Mouse (Mus musculus): ENCODE results near the gene Fam169b. TPM values are rescaled to one million over a fixed set of nuclear protein-coding genes. Genes with fewer than 3 reads are reported as not detected.

The Fam169b gene
- 1.1 and 3.7 TPM in 2 replicates for polyA plus RNA-seq (2015; fragmentation: Nextera tagmentation; extraction: Ambion mirVana)

GRCm38 (mm10) chr7:68273515-68273914, at the start of gene Fam169b:
Gene Fam169b, plus strand, starts transcription at chr7:68273839.
- ATAC-seq (ENCODE audit: borderline replicate concordance, extremely low read depth, low FRiP score, low TSS enrichment), result no peak
- no peak within 1 kb of the TSS for H3K4me2 ChIP-seq
- H3K9ac ChIP-seq, result no peak within 1 kb of the TSS
- H3K4me1 ChIP-seq, result peaks cover 20% of the 10 kb centered on the region
- H3K36me3 ChIP-seq, result no peaks in the 10 kb centered on the region
- no peak within 1 kb of the TSS for H3K4me3 ChIP-seq
- H3K9me3 ChIP-seq, result no peaks in the 10 kb centered on the region
- peaks cover 8% of the 10 kb centered on the region; the same call in 1 of the 2 replicates for H3K27me3 ChIP-seq
- no peak within 1 kb of the TSS for H3K27ac ChIP-seq

- H3K27ac ChIP-seq, result 0 out of 2 replicates have a peak overlapping the region, but pooled peaks have one; percentile 53
- ATAC-seq (ENCODE audit: borderline replicate concordance, extremely low read depth, low FRiP score, low TSS enrichment), result no peak
Measured at GRCm38 (mm10) chr7:68224006-68224405, 49.6 kb upstream of the Fam169b start.

GRCm38 (mm10) chr7:68225427-68226054, 48.1 kb upstream of the Fam169b start:
- H3K9ac ChIP-seq, result no peak overlapping the region
- peaks cover 6% of the 10 kb centered on the region; the same call in 1 of the 2 replicates for H3K4me1 ChIP-seq
- ATAC-seq (ENCODE audit: borderline replicate concordance, extremely low read depth, low FRiP score, low TSS enrichment), result no peak
- H3K4me2 ChIP-seq, result no peak overlapping the region
- WGBS, result 78% methylated on average over 9 of the region's 9 CpGs
- peaks cover 42% of the 10 kb centered on the region for H3K36me3 ChIP-seq
- H3K27me3 ChIP-seq, result no peaks in the 10 kb centered on the region
- no peak overlapping the region for H3K4me3 ChIP-seq
- H3K9me3 ChIP-seq, result no peaks in the 10 kb centered on the region
- no peak overlapping the region for H3K27ac ChIP-seq

More at GRCm38 (mm10) chr7:68224006-68224405, 49.6 kb upstream of the Fam169b start:
- Histone ChIP-seq H3K4me3 (no peak overlapping the region), H3K9me3 (no peaks in the 10 kb centered on the region), H3K27me3 (no peaks in the 10 kb centered on the region), H3K4me2 (no peak overlapping the region), H3K4me1 (peaks cover 6% of the 10 kb centered on the region; the same call in 1 of the 2 replicates), H3K36me3 (peaks cover 51% of the 10 kb centered on the region), H3K9ac (no peak overlapping the region)
- 94% methylated on average over 5 of the region's 5 CpGs for WGBS

- Histone ChIP-seq H3K27ac (no peak overlapping the region), H3K9ac (no peak overlapping the region), H3K36me3 (peaks cover 47% of the 10 kb centered on the region), H3K27me3 (no peaks in the 10 kb centered on the region), H3K4me2 (no peak overlapping the region), H3K4me1 (peaks cover 6% of the 10 kb centered on the region; the same call in 1 of the 2 replicates), H3K4me3 (no peak overlapping the region), H3K9me3 (no peaks in the 10 kb centered on the region)
- WGBS, result 81% methylated on average over 11 of the region's 11 CpGs
- ATAC-seq (ENCODE audit: borderline replicate concordance, extremely low read depth, low FRiP score, low TSS enrichment), result no peak
Measured at GRCm38 (mm10) chr7:68227021-68227420, 46.6 kb upstream of the Fam169b start.

GRCm38 (mm10) chr7:68227621-68228020, 46.0 kb upstream of the Fam169b start:
- H3K36me3 ChIP-seq, result peaks cover 44% of the 10 kb centered on the region
- no peak overlapping the region for H3K9ac ChIP-seq
- ATAC-seq (ENCODE audit: borderline replicate concordance, extremely low read depth, low FRiP score, low TSS enrichment), result no peak
- H3K9me3 ChIP-seq, result no peaks in the 10 kb centered on the region
- H3K27me3 ChIP-seq, result no peaks in the 10 kb centered on the region
- WGBS, result 73% methylated on average over 4 of the region's 4 CpGs
- peaks cover 8% of the 10 kb centered on the region for H3K4me1 ChIP-seq
- H3K4me2 ChIP-seq, result no peak overlapping the region
- H3K27ac ChIP-seq, result no peak overlapping the region
- no peak overlapping the region for H3K4me3 ChIP-seq

- H3K9ac ChIP-seq, result no peak overlapping the region
- H3K4me1 ChIP-seq, result peaks cover 11% of the 10 kb centered on the region
- no peak for ATAC-seq (ENCODE audit: borderline replicate concordance, extremely low read depth, low FRiP score, low TSS enrichment)
- no peak overlapping the region for H3K4me3 ChIP-seq
- no peaks in the 10 kb centered on the region for H3K27me3 ChIP-seq
- no peak overlapping the region for H3K27ac ChIP-seq
- H3K36me3 ChIP-seq, result peaks cover 43% of the 10 kb centered on the region
- H3K4me2 ChIP-seq, result no peak overlapping the region
- whole genome bisulfite sequencing, result 46% methylated on average over 6 of the region's 6 CpGs
- no peaks in the 10 kb centered on the region for H3K9me3 ChIP-seq
Measured at GRCm38 (mm10) chr7:68228491-68228890, 45.1 kb upstream of the Fam169b start.

- H3K9ac ChIP-seq, result no peak overlapping the region
- no peak overlapping the region for H3K4me3 ChIP-seq
- no peak for ATAC-seq (ENCODE audit: borderline replicate concordance, extremely low read depth, low FRiP score, low TSS enrichment)
- H3K36me3 ChIP-seq, result peaks cover 26% of the 10 kb centered on the region
- peaks cover 20% of the 10 kb centered on the region for H3K4me1 ChIP-seq
- no peak overlapping the region for H3K4me2 ChIP-seq
- H3K27ac ChIP-seq, result no peak overlapping the region
- no peaks in the 10 kb centered on the region for H3K9me3 ChIP-seq
- 86% methylated on average over 9 of the region's 9 CpGs for WGBS
- H3K27me3 ChIP-seq, result no peaks in the 10 kb centered on the region
Measured at GRCm38 (mm10) chr7:68230831-68231230, 42.8 kb upstream of the Fam169b start.

GRCm38 (mm10) chr7:68232521-68232920, 41.1 kb upstream of the Fam169b start:
- no peaks in the 10 kb centered on the region for H3K9me3 ChIP-seq
- H3K27me3 ChIP-seq, result no peaks in the 10 kb centered on the region
- no peak for ATAC-seq (ENCODE audit: borderline replicate concordance, extremely low read depth, low FRiP score, low TSS enrichment)
- no peak overlapping the region for H3K4me2 ChIP-seq
- H3K4me3 ChIP-seq, result no peak overlapping the region
- peak overlapping the region; percentile 16 for H3K27ac ChIP-seq
- H3K9ac ChIP-seq, result no peak overlapping the region
- peaks cover 20% of the 10 kb centered on the region for H3K4me1 ChIP-seq
- peaks cover 12% of the 10 kb centered on the region for H3K36me3 ChIP-seq
- 92% methylated on average over 5 of the region's 5 CpGs for WGBS

- Histone ChIP-seq H3K36me3 (peaks cover 9% of the 10 kb centered on the region), H3K9ac (no peak overlapping the region), H3K4me1 (peaks cover 17% of the 10 kb centered on the region), H3K4me3 (no peak overlapping the region), H3K27ac (peak overlapping the region; percentile 57), H3K27me3 (no peaks in the 10 kb centered on the region), H3K9me3 (no peaks in the 10 kb centered on the region), H3K4me2 (peak overlapping the region; percentile 21)
- WGBS, result 13% methylated on average over 13 of the region's 13 CpGs
- peak; percentile 70; the same call in 1 of the 2 replicates for ATAC-seq (ENCODE audit: borderline replicate concordance, extremely low read depth, low FRiP score, low TSS enrichment)
Measured at GRCm38 (mm10) chr7:68233619-68234223, 39.9 kb upstream of the Fam169b start.

GRCm38 (mm10) chr7:68236817-68237216, 36.8 kb upstream of the Fam169b start:
- H3K27me3 ChIP-seq, result no peaks in the 10 kb centered on the region
- H3K36me3 ChIP-seq, result no peaks in the 10 kb centered on the region
- peaks cover 17% of the 10 kb centered on the region for H3K4me1 ChIP-seq
- no peak overlapping the region for H3K4me3 ChIP-seq
- no peak overlapping the region for H3K4me2 ChIP-seq
- WGBS, result 76% methylated on average over 8 of the region's 8 CpGs
- no peak overlapping the region for H3K9ac ChIP-seq
- H3K27ac ChIP-seq, result no peak overlapping the region
- no peaks in the 10 kb centered on the region for H3K9me3 ChIP-seq
- ATAC-seq (ENCODE audit: borderline replicate concordance, extremely low read depth, low FRiP score, low TSS enrichment), result no peak

GRCm38 (mm10) chr7:68239220-68239827, 34.3 kb upstream of the Fam169b start:
- H3K4me1 ChIP-seq, result peaks cover under 1% of the 10 kb centered on the region; the same call in 1 of the 2 replicates
- H3K27ac ChIP-seq, result no peak overlapping the region
- WGBS, result 51% methylated on average over 11 of the region's 11 CpGs
- no peak overlapping the region for H3K4me2 ChIP-seq
- no peaks in the 10 kb centered on the region for H3K9me3 ChIP-seq
- ATAC-seq (ENCODE audit: borderline replicate concordance, extremely low read depth, low FRiP score, low TSS enrichment), result no peak
- no peaks in the 10 kb centered on the region for H3K36me3 ChIP-seq
- H3K4me3 ChIP-seq, result no peak overlapping the region
- H3K9ac ChIP-seq, result no peak overlapping the region
- no peaks in the 10 kb centered on the region for H3K27me3 ChIP-seq

- no peak overlapping the region for H3K4me3 ChIP-seq
- H3K4me1 ChIP-seq, result no peaks in the 10 kb centered on the region
- no peaks in the 10 kb centered on the region for H3K9me3 ChIP-seq
- no peak overlapping the region for H3K9ac ChIP-seq
- H3K27me3 ChIP-seq, result no peaks in the 10 kb centered on the region
- H3K36me3 ChIP-seq, result no peaks in the 10 kb centered on the region
- 72% methylated on average over 9 of the region's 9 CpGs for WGBS
- H3K27ac ChIP-seq, result no peak overlapping the region
- no peak for ATAC-seq (ENCODE audit: borderline replicate concordance, extremely low read depth, low FRiP score, low TSS enrichment)
- H3K4me2 ChIP-seq, result no peak overlapping the region
Measured at GRCm38 (mm10) chr7:68241205-68241604, 32.4 kb upstream of the Fam169b start.
